Mouse (Mus musculus) kidney, postnatal 0 days (tissue): ENCODE results near the gene Tmcc3. TPM values are rescaled to one million over a fixed set of nuclear protein-coding genes. Genes with fewer than 3 reads are reported as not detected.

ENCODE experiments used
- ATAC-seq: fragments of 200-750 bp; cut with Nextera tagmentation; replicated peaks from 2 replicates; pipeline ENCODE4 v1.8.0; 2017; ENCODE audit warnings: low read depth, moderate number of reproducible peaks, moderate TSS enrichment, moderate library complexity; ENCODE audit not compliant: low FRiP score
- DNase-seq: peaks from one replicate; pipeline ENCODE4 v3.0.0-alpha.2; 2016; ENCODE audit warnings: low spot score
- H3K27ac ChIP-seq: fragments of 300-500 bp; sonication (generic); 2 replicates; pipeline ENCODE4 v1.5.1; 2014; ENCODE audit warnings: mild to moderate bottlenecking
- H3K27me3 ChIP-seq: fragments of 300-500 bp; sonication (generic); 2 replicates; pipeline ENCODE4 v1.6.1; 2014; ENCODE audit warnings: low read length, mixed read lengths; ENCODE audit not compliant: insufficient read depth
- H3K36me3 ChIP-seq: fragments of 300-500 bp; sonication (generic); 2 replicates; pipeline ENCODE4 v1.6.1; 2014; ENCODE audit warnings: low read length, mixed read lengths; ENCODE audit not compliant: insufficient read depth
- H3K4me1 ChIP-seq: fragments of 300-500 bp; sonication (generic); replicated peaks from 2 replicates; pipeline ENCODE4 v1.6.1; 2014; ENCODE audit warnings: antibody characterized with exemption, low read length, mixed read lengths; ENCODE audit not compliant: insufficient read depth
- H3K4me2 ChIP-seq: fragments of 300-500 bp; sonication (generic); 2 replicates; pipeline ENCODE4 v1.6.1; 2014; ENCODE audit warnings: mild to moderate bottlenecking, low read length, moderate library complexity, mixed read lengths
- H3K4me3 ChIP-seq: fragments of 300-500 bp; sonication (generic); replicated peaks from 2 replicates; pipeline ENCODE4 v1.5.1; 2014; ENCODE audit warnings: low read depth, low read length
- H3K9ac ChIP-seq: fragments of 300-500 bp; sonication (generic); 2 replicates; pipeline ENCODE4 v1.6.1; 2014; ENCODE audit warnings: low read depth, low read length
- H3K9me3 ChIP-seq: fragments of 300-500 bp; sonication (generic); replicated peaks from 2 replicates; pipeline ENCODE4 v1.6.1; 2016; ENCODE audit warnings: low read length, inconsistent platforms, mixed read lengths
- CTCF ChIP-seq: IDR thresholded peaks from 2 replicates; pipeline ENCODE4 v1.5.1; 2016; ENCODE audit warnings: antibody characterized with exemption, low read depth, mild to moderate bottlenecking, moderate library complexity
- WGBS: fragments of 180-500 bp; shearing (Covaris S2); extraction: QIAGEN DNeasy Blood & Tissue Kit; methylation state at CpG from one replicate; pipeline ENCODE4 v1.1.7; 2014; 5-methylcytosine and 5-hydroxymethylcytosine counted together
- polyA plus RNA-seq: library from polyadenylated mRNA; unstranded; fragments of >200 nt; fragmentation: Nextera tagmentation; extraction: Ambion mirVana; gene quantifications from 2 replicates; pipeline ENCODE4 v1.2.1, GENCODE M21; 2015

Tmcc3 gene
- polyA plus RNA-seq, 1 experiment from 2014 or later, result 7.9 TPM

- peak; percentile 94 for DNase-seq
- no peak overlapping the region for H3K9ac ChIP-seq
- TF ChIP-seq CTCF, result peak; percentile 58; the same call in 1 of the 2 replicates
- WGBS, result 15% methylated on average over 13 of the region's 13 CpGs
- H3K4me3 ChIP-seq, result 0 out of 2 replicates have a peak overlapping the region, but pooled peaks have one; percentile 7
- H3K4me1 ChIP-seq, result peaks cover 8% of the 10 kb centered on the region; the same call in 1 of the 2 replicates
- H3K27me3 ChIP-seq, result no peaks in the 10 kb centered on the region
- 0 out of 2 replicates have a peak overlapping the region, but pooled peaks have one; percentile 27 for H3K27ac ChIP-seq
- ATAC-seq, result peak; percentile 78
- H3K4me2 ChIP-seq, result peak overlapping the region; percentile 44
- H3K9me3 ChIP-seq, result no peaks in the 10 kb centered on the region
- no peaks in the 10 kb centered on the region for H3K36me3 ChIP-seq
These were observed 66.6 kb downstream of the Tmcc3 start for GRCm38 (mm10) chr10:94378383-94378782.

- Histone ChIP-seq H3K9ac (no peak overlapping the region), H3K36me3 (no peaks in the 10 kb centered on the region), H3K9me3 (no peaks in the 10 kb centered on the region), H3K4me3 (no peak overlapping the region), H3K27me3 (no peaks in the 10 kb centered on the region), H3K27ac (0 out of 2 replicates have a peak overlapping the region, but pooled peaks have one; percentile 60), H3K4me1 (peaks cover 8% of the 10 kb centered on the region; the same call in 1 of the 2 replicates), H3K4me2 (no peak overlapping the region)
- DNase-seq, result no peak
- peak; percentile 47 for TF ChIP-seq CTCF
- ATAC-seq, result no peak
- WGBS, result 100% methylated on average over 2 of the region's 2 CpGs
These were observed 68.3 kb downstream of the Tmcc3 start for GRCm38 (mm10) chr10:94380082-94380481.

DNA sequence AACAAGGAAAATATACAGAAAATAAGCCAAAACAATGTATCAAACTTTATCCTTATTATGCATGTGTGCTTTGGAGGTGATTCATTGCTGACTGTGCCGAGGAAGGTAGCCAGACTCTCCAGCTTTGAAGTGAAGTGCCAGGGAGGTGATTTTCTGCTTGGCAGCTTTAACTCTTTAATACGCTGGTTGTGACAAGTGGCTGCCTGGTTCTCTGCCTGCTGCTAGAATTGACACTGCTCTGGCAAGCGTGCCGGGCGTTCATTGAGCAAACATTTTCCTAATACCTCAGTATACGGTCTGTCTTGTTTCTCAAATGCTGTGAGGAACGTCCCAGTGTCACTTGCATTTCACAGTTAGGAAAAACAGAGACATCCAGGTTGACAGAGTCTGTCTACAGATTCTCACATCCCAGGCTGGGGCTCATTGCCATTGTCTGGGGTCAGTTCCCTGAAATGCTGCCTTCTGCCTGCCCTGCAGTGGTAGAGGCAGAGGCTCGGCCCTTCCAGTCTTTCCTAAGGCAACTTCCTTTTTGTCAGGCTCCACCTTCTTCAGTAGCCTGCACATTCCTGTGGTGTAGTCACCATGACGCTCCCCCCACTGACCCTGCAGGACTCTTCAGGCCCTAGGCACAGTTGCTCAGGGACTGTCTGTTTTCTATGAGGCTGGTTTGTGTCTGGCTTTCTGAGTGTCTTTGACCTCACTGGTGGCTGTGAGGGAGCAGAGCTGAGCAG lies 69.1 kb downstream of the Tmcc3 start:
- H3K27me3 ChIP-seq, result no peaks in the 10 kb centered on the region
- 32% methylated on average over 9 of the region's 9 CpGs for WGBS
- H3K4me1 ChIP-seq, result peaks cover 8% of the 10 kb centered on the region; the same call in 1 of the 2 replicates
- ATAC-seq (peak; percentile 85), DNase-seq (peak; percentile 89)
- no peak overlapping the region for H3K4me2 ChIP-seq
- H3K9me3 ChIP-seq, result no peaks in the 10 kb centered on the region
- TF ChIP-seq CTCF, result no peak
- no peaks in the 10 kb centered on the region for H3K36me3 ChIP-seq
- peak overlapping the region; percentile 60 for H3K27ac ChIP-seq
- no peak overlapping the region for H3K9ac ChIP-seq
- no peak overlapping the region for H3K4me3 ChIP-seq

DNA sequence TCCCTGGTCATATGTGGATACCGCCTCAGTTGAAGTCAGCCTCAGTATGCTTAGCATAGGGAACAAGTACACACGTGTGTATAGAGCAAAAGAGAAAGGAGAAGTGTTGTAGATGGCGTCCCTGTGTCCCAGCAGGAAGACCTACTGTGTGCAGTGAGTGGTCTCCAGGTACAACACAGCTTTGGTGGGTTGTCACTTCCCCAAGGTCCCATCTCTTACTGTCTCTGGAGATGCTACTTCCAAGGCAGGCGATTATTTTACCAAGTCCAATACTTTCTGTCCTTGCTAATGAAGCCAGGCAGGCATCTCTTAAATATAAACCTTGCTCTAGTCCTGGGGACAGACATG lies 69.6 kb downstream of the Tmcc3 start:
- H3K4me3 ChIP-seq, result no peak overlapping the region
- DNase-seq, result no peak
- no peaks in the 10 kb centered on the region for H3K9me3 ChIP-seq
- 76% methylated on average over 4 of the region's 4 CpGs for WGBS
- peaks cover 8% of the 10 kb centered on the region; the same call in 1 of the 2 replicates for H3K4me1 ChIP-seq
- peak overlapping the region; percentile 60; the same call in 1 of the 2 replicates for H3K27ac ChIP-seq
- no peak for TF ChIP-seq CTCF
- H3K27me3 ChIP-seq, result no peaks in the 10 kb centered on the region
- no peak for ATAC-seq
- H3K36me3 ChIP-seq, result no peaks in the 10 kb centered on the region
- no peak overlapping the region for H3K4me2 ChIP-seq
- no peak overlapping the region for H3K9ac ChIP-seq

DNA sequence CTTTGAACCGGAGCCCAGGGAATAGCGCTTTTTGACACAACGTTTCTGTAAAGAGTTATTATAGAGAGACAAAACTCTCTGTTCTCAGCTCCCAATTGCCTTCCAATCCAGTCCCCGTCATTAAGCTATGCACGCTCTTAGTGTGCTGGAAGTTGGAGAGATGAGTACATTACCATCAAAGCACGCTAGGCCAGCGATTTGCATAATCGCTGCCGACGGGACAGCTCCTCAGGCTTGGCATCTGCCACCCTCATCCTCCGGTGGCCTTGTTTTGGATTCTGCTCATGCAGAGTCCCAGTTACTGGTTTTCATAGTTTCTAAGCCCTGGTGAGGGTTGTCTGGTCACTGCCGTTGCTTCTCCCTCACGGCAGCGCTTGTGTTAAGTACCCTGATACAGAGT lies 70.9 kb downstream of the Tmcc3 start:
- H3K9me3 ChIP-seq, result no peaks in the 10 kb centered on the region
- no peak overlapping the region for H3K9ac ChIP-seq
- no peak for DNase-seq
- ATAC-seq, result no peak
- no peak for TF ChIP-seq CTCF
- 89% methylated on average over 14 of the region's 14 CpGs for WGBS
- H3K27ac ChIP-seq, result no peak overlapping the region
- no peak overlapping the region for H3K4me2 ChIP-seq
- peaks cover 8% of the 10 kb centered on the region; the same call in 1 of the 2 replicates for H3K4me1 ChIP-seq
- no peak overlapping the region for H3K4me3 ChIP-seq
- H3K36me3 ChIP-seq, result no peaks in the 10 kb centered on the region
- H3K27me3 ChIP-seq, result no peaks in the 10 kb centered on the region

- ATAC-seq (no peak), DNase-seq (no peak)
- Histone ChIP-seq H3K27me3 (no peaks in the 10 kb centered on the region), H3K9ac (no peak overlapping the region), H3K27ac (no peak overlapping the region), H3K4me2 (no peak overlapping the region), H3K9me3 (no peaks in the 10 kb centered on the region), H3K4me1 (peaks cover 8% of the 10 kb centered on the region; the same call in 1 of the 2 replicates), H3K36me3 (no peaks in the 10 kb centered on the region), H3K4me3 (no peak overlapping the region)
- WGBS, result 84% methylated on average over 6 of the region's 6 CpGs
- TF ChIP-seq CTCF, result no peak
These were observed 71.8 kb downstream of the Tmcc3 start for GRCm38 (mm10) chr10:94383565-94383964.
